Mouse (Mus musculus): Measurements from ENCODE around the gene Ppm1k.
"Not testable (repeated sequence)": the region's sequence is repeated elsewhere in the genome, so short reads cannot be mapped to it uniquely, and the experiment has no call there.

Ppm1k gene

DNA sequence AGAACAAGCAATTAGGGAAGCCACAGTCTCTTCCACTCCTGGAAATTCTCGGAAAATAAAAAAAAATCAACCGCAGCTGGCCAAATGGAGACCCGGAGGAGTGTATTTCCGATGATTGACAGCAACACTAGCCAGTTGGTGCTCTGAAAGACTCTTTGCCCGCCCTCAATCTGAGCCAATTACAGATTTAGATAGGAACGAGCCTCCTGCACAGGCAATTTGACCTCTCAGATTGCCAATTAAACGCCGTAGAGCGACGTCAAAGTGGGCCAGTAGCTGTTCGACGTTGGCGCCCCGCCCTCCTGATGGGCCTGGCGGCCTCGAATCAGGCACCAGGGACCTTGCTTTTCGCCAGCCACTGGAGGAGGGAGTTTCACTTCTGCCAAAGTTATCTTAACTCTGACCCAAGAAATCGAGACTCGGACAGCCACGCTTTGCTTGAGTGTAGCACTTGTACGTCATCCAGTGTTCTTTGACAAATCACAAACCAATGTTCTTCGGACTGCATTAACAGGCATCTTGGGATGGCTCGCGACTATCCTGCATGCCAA lies at the start of gene Ppm1k:
Ppm1k (minus strand) TSS at position 83 of the 551 bp plus-strand sequence.
- peak; percentile 95 for DNase-seq

DNA sequence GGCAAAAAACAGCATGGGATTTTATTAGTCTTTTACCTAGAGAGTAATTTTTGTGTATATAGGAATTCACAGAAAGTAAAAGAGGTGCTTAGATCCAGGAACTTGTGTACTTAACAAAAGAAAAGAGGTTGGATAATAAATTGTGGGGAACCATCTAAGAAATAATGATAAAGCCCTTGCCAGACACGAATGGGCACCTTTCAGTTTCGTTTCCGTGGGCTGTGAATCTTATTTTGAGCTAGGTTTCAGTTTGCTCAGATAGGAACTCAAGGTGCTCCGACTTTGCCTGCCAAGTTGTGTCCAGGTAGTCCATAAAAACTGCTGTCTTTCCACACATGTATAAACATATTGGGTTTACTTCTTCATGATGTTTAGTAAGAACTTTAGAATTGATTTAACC lies 47.1 kb upstream of the Ppm1k start:
- DNase-seq = peak; percentile 31

DNA sequence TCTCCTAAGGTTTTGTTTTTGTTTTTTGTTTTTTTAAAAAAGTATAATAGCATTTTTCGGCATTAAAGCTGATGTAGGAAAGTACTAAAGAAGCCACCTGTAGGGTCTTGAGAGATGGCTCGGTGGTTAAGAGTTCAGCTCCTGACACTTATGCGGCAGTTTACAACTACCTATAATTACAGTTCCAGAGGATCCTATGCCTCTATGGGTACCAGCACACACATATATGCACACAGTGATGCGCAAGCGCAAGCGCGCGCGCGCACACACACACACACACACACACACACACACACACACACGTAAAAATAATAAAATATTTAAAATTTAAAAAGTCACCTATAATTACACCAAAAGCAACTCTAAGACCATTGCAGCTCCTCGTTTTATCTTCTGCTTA lies 46.3 kb upstream of the Ppm1k start:
- DNase-seq = peak; percentile 8

DNA sequence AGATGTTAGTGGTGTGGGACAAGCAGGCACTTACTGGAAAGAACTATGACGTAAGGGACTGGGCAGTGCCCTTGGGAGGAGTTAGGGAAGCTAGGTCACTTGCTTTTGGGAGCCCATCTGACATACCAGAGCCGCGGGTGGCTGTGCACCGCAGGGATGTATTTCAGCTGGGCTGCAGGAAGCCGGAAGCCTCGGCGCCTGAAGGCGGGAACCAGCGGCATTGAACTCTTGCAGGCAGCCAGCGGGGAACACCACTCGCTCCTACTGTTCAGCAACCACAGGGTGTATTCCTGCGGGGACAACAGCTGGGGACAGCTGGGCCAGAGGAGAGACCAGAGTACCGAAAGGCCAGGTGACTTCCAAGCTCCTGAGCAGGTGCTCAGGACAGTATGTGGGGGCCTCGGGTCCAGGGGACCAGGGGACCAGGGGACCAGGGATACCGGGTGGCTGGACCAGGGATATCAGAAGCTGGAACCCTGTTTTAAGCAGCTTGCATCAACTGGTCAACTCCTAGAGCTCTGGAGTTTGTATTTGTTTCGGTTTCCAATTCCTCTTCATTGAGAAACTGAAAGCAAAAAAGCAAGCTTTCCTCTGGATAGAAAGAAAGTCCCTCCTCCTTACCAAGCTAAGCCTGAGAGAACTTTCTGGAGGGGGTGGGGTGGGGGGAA lies 45.7 kb upstream of the Ppm1k start, which contains the start of gene Herc6:
Herc6 (plus strand) TSS at position 120 of the 668 bp plus-strand sequence.
- DNase-seq = peak; percentile 80

DNA sequence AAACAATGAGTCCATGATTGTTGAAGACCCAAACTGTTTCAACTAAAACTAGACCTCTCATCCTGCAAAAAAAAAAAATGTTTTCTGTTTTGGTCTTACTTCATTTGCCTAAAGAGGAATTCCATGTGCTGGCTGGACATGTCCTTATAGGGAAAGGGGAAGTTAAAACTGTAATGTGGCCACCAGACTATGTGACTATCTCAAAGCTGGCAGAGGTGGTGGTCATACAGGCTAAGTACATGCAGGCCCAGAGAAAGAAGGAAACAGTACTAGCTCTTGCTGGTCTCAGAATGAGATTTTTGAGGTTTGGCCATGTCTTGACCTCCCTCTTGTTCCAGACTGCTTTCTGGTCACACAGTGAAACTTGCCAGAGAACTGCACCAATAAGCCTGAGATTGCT lies 36.3 kb upstream of the Ppm1k start:
- no peak for DNase-seq

DNA sequence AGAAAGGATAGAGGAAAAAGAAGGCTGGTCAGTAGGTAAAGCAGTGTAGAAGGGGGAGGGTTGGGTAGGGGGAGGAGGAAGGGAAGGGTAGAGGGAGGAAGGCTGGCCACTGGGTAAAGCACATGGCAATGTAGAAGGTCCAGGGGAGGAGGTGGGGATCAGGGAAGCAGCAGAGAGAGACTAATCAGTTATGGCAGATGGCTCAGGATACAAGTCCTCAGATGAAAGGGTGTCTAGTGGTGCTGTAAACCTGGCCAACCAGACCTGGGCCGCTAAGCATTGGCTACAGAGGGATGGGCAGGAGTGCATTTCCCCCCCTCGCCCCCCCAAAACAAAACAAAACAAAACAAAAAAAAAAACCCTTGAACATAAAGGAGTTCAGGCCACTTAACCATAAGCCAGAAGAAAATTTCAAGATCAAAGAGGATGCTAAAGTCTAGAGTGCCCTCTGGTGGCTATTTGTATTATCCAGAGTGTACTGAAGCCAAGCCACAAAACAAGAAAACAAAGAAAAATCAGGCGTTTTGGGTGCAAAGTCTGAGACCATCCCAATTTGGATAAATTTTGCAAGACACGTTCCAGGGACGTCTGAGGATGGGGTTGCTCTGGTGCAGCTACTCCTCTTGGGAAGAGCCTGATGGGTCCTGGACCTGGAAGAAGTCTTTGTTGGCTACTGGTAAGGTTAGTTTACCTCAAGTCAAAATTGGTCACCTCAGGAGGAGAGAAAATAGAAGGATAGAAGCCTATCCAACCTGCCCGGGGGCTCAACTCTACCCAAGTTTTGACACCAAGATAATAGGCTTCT lies 35.1 kb upstream of the Ppm1k start:
- peak; percentile 54 for DNase-seq

DNA sequence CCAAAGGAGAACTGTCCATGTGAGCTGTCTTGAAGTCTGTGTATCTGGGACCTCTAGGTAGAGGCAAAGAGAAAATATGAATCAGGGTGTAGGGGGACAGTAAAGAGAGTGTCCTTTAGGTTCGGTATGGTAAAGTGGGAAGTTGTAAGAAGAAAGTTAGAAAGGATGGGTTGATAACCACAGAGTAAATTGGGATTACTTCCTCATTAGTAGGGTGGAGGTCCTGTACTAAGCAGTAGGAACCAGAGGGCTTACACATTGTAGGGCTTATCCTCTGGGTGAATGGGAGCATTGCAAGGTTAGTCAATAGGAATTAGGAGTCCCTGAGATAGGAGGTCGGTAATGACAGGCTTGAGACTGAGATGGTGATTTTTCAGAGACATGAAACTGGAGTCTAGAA lies 32.4 kb upstream of the Ppm1k start:
- no peak for DNase-seq

DNA sequence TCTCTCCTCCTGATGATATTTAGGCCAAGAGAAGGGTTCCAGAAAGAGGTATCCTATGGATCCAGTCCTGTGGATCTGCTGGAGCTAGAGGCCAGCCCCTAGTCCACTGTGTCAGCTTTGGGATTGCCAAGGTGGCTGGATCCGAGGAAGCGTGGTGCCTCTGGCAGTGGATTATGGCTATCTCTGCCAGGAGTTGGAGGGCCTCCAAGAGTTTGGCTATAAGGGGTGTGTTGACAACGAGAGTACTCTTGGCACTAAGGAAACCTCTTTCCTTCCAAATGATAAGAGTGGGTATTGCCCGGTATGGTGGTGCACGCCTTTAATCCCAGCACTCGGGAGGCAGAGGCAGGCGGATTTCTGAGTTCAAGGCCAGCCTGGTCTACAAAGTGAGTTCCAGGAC lies 30.2 kb upstream of the Ppm1k start:
- DNase-seq = no peak

DNA sequence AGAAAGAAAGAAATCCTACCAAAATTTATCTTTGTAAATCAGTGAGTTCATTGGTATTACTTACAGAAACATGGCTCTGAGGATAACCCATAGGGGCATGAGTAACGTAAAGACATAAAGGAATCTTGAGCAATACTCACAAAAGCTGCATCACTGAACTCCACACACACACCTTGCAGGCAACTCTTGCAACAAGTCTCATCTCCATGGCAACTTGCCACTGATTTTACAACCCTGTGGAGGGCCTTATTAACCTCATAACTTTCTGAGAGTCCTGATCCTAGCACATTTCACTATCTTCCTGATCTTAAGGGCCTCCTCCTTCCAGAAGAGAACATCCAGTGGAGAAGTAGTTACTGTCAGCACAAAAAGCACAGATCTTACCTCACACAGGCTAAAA lies 28.2 kb upstream of the Ppm1k start:
- DNase-seq = no peak

DNA sequence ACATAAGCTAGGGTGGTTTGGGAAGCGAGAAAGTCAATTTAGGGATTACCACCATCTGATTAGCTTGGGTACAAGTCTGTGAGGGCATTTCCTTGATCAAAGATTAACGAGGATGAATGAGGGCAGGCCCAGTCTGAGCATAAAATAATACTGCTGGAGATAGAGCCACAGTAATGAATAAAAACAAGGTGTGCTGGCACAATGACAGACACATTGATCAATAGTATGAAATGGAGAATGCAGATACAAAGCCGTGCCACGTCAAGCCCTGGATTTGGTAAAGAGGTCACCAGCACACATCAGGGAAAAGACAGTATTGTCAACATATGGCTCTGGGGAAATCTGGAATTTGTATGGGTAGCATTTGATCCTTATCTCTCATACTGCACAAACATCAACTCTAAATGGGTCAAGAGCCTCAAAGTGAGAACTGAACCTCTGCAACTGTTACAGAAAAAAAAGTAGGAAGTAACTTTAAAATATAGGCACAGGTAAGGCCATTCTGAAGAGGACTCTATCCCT lies 22.6 kb upstream of the Ppm1k start:
- no peak for DNase-seq

DNA sequence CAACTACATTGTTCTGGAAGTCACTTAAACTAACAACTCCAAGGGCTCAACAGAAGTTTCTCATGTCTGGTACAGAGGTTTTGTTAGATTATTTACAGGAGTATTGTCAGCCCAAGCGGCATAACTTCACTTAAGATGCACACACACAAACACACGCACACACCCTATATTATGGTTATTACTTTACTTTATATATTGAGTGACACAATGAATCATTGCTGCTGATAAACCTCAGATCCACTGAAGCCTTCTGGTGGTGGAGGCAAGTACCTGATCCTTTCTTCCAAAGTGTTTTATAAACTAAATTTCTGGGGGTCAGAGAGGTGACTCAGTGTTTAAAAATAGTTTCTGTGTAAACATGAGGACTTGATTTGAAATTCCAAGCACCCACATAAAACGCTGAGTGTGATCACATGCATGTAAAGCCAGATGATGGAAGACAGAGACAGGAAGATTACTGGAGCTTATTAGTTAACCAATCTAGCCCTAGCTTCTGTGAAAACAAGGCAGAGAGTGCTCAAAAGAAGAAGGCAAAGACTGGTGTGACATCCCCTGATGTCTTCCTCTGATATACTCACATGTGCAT lies 16.0 kb upstream of the Ppm1k start:
- no peak for DNase-seq

DNA sequence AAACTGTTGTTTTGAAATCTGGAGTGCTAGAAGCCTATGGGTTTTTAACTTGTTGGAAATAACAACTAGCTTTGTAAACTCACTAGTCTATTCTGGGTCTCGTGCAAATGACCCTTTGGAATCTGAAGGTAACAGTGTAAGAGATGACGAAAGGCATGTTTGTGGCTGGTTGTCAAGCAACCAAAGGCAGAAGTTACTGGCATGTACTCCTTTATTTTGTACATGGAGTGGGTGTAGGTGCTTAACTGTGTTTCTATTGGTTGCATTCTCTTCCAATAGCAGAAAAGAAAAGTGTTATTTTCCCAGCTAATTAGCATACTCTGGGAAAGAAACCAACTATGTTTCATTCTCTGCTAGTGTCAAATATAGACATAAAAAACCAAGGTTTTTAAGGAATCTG lies 9.6 kb upstream of the Ppm1k start:
- no peak for DNase-seq

DNA sequence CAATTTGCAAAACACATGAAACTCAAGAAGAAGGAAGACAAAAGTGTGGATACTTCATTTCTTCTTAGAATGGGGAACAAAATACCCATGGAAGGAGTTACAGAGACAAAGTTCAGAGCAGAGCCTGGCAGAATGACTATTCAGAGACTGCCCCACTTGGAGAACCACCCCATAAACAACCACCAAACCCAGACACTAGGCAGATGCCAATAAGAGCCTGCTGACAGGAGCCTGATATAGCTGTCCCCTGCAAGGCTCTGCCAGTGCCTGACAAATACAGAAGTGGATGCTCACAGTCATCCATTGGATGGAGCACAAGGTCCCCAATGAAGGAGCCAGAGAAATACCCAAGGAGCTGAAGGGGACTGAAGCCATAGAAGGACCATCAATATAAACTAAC lies 8.3 kb upstream of the Ppm1k start:
- DNase-seq = not testable (repeated sequence)

DNA sequence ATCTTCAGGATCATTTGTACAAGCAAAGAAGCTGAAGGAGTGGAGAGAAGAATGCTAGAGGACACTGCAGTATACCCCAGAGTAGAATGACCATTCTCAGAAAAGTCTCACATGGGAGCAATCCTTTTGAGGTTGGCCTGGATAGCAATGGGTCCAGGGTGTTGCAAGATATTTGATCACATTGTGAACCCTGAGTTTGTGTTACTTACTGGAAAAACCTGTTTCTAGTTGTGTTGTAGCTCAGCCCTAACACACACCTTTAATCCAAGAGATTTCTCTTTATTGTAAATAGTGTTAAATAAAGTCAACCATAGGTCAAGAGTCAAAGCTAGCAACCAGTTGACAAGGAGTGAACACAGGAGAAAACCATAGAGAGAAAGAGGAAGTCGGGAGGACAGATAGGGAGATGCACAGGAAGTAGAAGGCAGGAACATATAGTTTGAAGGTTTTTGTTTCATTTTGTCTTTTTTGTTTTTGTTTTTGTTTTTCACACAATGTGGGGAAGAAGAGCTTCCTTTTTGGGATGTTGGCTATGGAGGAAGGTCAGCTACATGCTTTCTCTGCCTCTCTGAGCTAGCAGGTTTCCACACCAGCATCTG lies 6.6 kb upstream of the Ppm1k start:
- DNase-seq = no peak

DNA sequence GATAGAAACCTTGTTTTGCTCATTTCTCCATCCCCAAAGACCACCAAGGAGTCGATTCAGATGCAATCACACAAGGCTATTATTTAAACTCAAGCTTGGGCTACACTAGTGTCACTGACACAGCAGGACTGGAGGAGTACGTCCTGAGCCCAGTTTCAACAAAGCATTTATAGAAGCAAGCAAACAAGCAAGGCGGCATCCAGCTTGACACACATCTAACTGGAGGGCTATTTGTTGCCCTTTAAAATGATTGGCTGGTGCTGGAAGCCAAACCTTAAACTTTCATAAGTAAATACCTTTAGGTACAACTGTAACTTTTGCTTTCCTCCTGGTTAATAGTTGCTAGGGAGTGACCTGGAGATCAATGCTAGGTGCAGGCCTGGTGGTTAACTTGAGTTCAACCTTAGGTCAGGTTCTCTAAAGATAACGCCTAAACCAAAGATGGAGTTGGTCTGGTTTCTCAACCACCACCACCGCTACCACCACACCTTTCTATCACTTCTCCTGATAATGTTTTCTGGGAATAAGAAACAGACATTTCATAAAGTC lies 5.8 kb upstream of the Ppm1k start:
- DNase-seq = no peak

DNA sequence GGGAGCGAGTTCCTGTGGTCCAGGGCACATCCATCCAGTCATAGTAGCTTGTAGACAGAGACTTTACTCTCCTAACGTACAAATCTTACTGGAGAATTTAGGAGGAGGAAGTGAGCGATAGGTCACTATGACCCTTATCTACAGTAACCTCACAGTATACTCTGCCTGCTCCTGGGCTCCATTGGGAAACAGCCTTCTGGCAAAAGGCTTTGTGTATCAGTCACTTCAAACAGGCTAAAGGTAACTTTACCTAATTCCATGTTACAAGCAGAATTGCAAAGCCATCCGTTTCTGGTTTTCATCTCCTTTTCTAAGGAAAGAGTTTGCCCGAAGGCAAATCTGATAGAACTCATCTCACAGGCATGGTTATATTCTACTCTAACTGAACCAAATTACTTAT lies 2.6 kb upstream of the Ppm1k start:
- no peak for DNase-seq

DNA sequence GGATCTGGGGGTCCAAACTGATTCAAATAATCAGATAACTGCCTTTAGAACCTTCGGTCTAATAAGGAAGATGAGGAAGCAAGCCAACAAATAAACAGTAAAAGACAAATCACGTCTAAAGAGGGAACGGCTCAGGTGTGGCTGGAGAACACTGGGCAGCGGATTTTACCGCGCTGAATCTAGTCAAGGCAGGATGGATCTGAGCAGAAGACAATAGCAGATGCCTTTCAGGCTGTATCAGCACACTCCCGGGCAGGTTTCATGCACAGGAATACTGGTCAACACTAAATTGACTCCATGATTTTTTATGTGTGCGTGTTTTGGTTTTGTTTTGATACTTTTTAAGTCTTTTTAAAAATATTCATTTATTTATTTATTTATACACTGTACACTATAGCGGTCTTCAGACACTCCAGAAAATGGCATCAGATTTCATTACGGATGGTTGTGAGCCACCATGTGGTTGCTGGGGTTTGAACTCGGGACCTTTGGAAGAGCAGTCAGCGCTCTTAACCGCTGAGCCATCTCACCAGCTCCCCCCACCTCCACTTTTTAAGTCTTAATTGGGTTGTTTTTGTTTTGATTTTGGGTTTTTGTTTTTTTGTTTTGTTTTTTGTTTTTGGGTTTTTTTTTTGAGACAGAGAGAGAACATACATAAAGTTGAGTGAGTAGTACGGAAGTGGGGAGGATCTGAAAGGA lies 852 bp upstream of the Ppm1k start:
- DNase-seq = peak; percentile 30

DNA sequence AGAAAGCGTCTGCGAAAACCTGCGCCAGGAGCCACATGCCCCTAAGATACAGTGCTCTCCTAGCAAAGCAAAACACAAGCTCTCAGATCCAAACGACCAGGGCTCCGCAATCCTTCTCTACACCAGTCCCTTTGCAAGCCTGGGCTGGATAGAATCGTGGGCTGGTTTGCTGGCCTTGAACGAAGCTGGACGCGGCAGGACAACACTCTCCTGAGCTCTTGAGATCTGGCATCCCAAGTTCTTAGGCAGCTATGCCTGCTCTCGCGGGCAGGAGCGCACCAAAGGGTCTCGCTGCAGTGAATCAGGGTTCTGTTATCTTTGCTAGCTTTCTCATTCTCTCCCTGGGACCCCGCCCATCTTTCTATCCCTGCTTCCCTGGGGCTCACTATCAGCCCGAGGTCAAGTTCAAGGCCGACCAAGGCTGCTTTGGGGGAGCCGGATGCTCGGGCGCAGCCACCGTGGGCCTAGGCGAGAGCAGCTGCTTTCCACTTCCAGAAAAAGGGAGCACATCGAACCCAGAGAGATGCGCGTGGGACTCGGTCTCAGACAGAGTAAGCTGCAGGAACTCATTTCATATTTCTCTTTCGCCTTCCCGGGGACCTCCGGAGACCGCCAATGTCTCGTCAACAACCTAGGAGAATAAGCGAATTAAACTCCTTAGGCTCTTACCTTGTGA lies 519 bp downstream of the Ppm1k start:
- peak; percentile 64 for DNase-seq

DNA sequence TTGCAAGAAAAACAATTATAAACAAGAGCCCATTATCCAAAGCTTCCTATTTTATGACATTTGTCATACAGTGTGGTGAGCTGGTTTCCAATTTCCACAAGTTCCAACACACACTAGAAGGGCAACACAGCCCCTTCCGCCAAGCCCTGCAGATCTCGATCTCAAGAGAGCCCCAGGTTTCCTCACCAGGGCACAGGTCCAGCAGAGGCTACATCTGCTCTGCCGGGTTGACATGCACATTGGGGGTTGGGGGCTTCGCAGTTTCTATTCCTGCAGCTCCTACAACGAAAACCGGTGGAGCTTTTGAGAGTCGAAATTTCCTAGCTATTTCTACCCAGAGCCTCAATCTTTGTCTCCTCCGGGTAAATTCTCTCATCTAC lies 1.0 kb downstream of the Ppm1k start:
- peak; percentile 37 for DNase-seq

DNA sequence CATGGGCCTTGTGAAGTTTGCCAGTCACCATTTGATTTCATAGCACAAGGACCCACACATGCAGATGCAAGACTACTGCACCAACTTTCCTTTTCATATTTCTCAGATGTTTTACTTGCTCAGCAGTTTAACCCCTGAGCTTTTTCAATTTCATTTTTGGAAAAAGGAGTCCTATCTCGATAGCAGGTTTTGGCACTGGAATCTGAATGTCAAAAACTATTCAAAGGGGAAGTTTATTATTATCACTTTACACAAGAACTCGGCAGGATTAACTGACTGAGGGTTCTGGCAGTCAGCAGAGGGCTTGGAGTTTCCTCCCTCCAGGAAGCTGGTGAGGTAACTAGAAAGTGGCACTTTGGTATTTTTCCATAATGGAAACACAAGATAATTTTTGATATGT lies 1.9 kb downstream of the Ppm1k start:
- no peak for DNase-seq

DNA sequence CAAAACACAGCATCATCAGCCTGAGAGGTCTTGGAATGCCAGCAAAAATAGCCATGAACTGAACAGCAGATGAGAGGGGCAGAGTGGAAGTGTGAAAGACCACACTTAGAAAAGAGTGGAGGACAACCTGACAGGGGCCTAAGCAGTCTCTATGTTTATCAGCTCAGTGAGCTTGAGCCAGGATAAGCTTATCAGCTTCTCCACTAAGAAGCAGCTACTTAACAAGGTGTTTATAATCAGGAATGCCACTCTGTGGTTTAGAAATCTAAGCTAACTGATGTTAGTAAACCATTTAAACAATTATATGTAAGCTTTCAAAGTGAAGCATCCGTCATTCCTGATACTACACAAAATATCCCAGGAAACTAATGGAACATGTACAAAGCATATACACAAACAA lies 3.2 kb downstream of the Ppm1k start:
- DNase-seq = no peak

DNA sequence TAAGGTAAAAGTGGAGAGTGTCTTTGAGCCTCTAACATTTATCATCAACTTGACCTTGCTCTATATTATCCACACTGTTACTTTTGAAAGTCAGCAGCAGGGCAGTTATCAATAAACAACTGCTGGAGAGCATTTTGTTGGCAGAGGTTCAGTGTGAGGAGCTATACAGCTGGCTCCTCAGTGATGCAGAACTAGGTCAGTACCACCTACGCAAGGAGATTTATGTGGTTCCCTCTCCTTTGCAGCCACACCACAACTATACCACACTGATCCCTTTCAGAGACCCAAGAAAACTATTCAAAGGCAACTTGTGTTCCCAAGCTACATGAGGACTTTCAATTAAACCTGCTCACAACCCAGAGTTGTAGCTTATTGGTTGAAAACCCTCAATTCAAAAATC lies 3.8 kb downstream of the Ppm1k start:
- peak; percentile 22 for DNase-seq

Measured in thymus, postnatal 14 days (tissue).